Mouse (Mus musculus) lung, embryonic 14.5 days (tissue): ENCODE results near the gene Ahsa1. TPM values are rescaled to one million over a fixed set of nuclear protein-coding genes. Genes with fewer than 3 reads are reported as not detected.
"Not testable (repeated sequence)": the region's sequence is repeated elsewhere in the genome, so short reads cannot be mapped to it uniquely, and the experiment has no call there.

Source experiments
- ATAC-seq: fragments of 200-750 bp; cut with Nextera tagmentation; 2 replicates; pipeline ENCODE4 v1.8.0; 2017; ENCODE audit warnings: mild to moderate bottlenecking, moderate TSS enrichment, moderate library complexity; ENCODE audit not compliant: insufficient read depth
- DNase-seq: peaks from one replicate; pipeline ENCODE4 v3.0.0-alpha.2; 2015
- H3K27ac ChIP-seq: fragments of 300-500 bp; sonication (generic); 2 replicates; pipeline ENCODE4 v1.5.1; 2014; ENCODE audit warnings: low read depth, mild to moderate bottlenecking, moderate library complexity
- H3K27me3 ChIP-seq: fragments of 300-500 bp; sonication (generic); 2 replicates; pipeline ENCODE4 v1.6.1; 2014; ENCODE audit warnings: low read length, control low read depth; ENCODE audit not compliant: insufficient read depth
- H3K36me3 ChIP-seq: fragments of 300-500 bp; sonication (generic); 2 replicates; pipeline ENCODE4 v1.6.1; 2014; ENCODE audit warnings: control low read depth; ENCODE audit not compliant: insufficient read depth
- H3K4me1 ChIP-seq: fragments of 300-500 bp; sonication (generic); 2 replicates; pipeline ENCODE4 v1.6.1; 2014; ENCODE audit warnings: antibody characterized with exemption, control low read depth; ENCODE audit not compliant: insufficient read depth
- H3K4me2 ChIP-seq: fragments of 300-500 bp; sonication (generic); 2 replicates; pipeline ENCODE4 v1.6.1; 2014; ENCODE audit warnings: mild to moderate bottlenecking
- H3K4me3 ChIP-seq: fragments of 300-500 bp; sonication (generic); 2 replicates; pipeline ENCODE4 v1.5.1; 2014; ENCODE audit warnings: low read depth, low read length
- H3K9ac ChIP-seq: fragments of 300-500 bp; sonication (generic); 2 replicates; pipeline ENCODE4 v1.6.1; 2014
- H3K9me3 ChIP-seq: fragments of 300-500 bp; sonication (generic); 2 replicates; pipeline ENCODE4 v1.6.1; 2016; ENCODE audit warnings: low read depth, low read length, control low read depth
- CTCF ChIP-seq: IDR thresholded peaks from 2 replicates; pipeline ENCODE4 v1.5.1; 2016; ENCODE audit warnings: antibody characterized with exemption, low read depth
- WGBS: fragments of 180-500 bp; shearing (Covaris S2); extraction: QIAGEN DNeasy Blood & Tissue Kit; methylation state at CpG from one replicate; pipeline ENCODE4 v1.1.7; 2014; 5-methylcytosine and 5-hydroxymethylcytosine counted together
- polyA plus RNA-seq: library from polyadenylated mRNA; unstranded; fragments of >200 nt; fragmentation: Nextera tagmentation; extraction: Ambion mirVana; gene quantifications from 2 replicates; pipeline ENCODE4 v1.2.1, GENCODE M21; 2014

Gene Ahsa1
- polyA plus RNA-seq, 1 experiment from 2014 or later, result 199 TPM

DNA sequence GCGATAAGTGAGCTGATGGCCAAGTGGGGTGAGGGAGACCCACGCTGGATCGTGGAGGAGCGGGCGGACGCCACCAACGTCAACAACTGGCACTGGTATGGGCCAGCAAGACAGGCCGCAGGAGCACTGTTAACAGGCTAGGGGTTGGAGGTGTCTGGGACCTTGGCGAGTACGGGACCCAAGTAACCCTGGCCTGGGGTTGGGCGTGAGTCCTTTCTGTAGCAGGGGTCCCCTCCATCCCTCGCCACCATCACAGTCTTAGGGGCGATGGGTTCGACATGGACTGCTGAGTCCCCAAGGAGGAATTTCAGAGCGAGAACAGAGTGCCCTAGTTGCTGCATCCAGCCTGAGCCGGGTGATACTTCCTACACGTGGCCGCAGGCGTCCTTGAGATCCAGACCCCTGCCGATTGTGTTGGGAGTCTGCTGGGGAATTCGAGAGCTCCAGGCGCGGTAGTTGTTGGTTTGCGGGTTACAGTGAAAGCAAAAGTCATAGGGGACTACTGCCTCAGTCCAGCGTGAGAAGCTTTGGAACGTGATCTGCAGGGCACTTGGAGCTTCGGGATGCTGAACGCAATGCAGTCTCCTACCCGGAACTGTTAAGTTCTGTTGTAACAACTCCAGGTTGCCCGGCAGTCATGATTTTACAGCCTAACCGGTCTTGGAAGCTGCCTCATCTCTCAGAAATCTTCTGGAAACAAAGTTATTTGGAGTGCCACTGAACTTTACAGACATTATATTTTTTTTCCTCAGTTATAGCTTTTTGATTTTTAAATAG, 736 bp downstream of the Ahsa1 start:
- TF ChIP-seq CTCF, result no peak
- under 1% methylated on average over 31 of the region's 31 CpGs for WGBS
- peak; percentile 75 for ATAC-seq
- H3K4me1 ChIP-seq, result 0 out of 2 replicates have a peak, but pooled peaks cover 13% of the 10 kb centered on the region
- peak overlapping the region; percentile 89 for H3K9ac ChIP-seq
- no peaks in the 10 kb centered on the region for H3K9me3 ChIP-seq
- H3K27ac ChIP-seq, result peak overlapping the region; percentile 89
- peaks cover 42% of the 10 kb centered on the region for H3K36me3 ChIP-seq
- H3K4me2 ChIP-seq, result peak overlapping the region; percentile 82
- DNase-seq, result peak; percentile 43
- H3K27me3 ChIP-seq, result no peaks in the 10 kb centered on the region
- peak overlapping the region; percentile 84 for H3K4me3 ChIP-seq

DNA sequence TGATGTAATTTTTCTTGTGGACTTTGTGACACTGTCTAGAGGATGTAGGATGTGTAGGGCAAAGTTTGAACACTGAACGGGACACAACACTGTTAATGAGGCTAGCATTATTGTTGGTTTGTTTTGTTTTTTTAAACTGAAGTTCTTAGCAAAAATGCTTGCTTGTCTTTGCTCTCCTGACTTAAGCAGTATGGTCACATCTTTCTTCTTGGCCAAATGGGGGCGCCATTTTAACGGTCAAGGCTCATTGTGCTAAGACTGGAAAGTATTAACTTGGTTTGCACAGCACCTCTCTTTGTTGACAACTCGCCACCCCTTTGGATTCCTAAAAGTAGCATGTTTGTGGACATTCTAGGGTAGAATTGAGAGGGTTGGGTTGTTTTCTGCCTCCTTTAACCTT, 1.4 kb downstream of the Ahsa1 start:
- Histone ChIP-seq H3K4me1 (0 out of 2 replicates have a peak, but pooled peaks cover 13% of the 10 kb centered on the region), H3K27ac (no peak overlapping the region), H3K36me3 (peaks cover 45% of the 10 kb centered on the region), H3K4me2 (peak overlapping the region; percentile 82), H3K9me3 (no peaks in the 10 kb centered on the region), H3K9ac (peak overlapping the region; percentile 89), H3K27me3 (no peaks in the 10 kb centered on the region), H3K4me3 (peak overlapping the region; percentile 84)
- ATAC-seq (no peak), DNase-seq (peak; percentile 69)
- TF ChIP-seq CTCF, result peak; percentile 55
- 19% methylated on average over 4 of the region's 4 CpGs for WGBS

DNA sequence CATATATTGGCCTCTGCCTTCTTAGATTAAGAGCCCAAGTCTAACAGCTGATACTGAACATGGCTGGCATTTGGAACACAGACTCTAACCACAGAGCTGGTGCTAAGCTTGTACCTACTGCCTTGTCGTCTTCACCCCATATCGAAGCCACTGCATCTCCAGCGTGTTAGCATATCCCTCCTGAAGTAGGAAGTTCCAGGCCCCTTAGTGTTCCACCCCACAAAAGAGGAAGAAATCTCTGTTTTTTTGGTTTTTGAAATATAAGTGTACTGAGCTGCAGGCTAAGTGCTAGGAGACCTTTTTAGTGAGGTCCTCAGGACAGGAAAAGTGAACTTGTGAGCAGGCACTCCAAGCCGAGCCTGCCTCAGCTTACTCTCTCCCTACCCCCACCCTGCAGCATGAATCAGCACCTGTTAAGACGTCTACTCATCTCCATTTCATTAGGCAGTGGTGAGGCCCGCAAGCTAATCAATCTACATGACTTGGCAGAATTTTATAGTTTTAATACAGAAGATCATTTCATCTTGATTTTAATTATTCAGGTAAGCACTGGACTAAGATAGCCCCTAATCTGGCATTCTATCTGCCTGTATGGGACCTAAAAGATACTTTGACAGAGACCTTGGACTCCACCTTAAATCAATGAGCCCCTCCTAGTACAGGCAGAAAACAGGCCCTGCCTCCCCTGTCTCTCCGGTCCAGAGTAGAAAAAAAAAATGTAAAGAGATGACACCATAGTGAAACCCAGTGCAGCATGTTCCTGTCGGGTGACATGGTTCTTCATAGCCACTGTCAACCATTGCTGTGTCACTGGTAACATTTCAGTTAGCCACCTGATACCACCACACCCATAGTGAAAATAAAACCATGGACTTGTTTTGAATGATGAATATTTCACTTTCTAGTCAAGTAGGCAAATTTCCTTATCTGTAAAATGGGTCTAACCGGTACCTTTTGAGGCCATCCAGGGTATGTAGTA, 8.9 kb downstream of the Ahsa1 start:
- TF ChIP-seq CTCF, result no peak
- H3K27me3 ChIP-seq, result no peaks in the 10 kb centered on the region
- 89% methylated on average over 9 of the region's 9 CpGs for WGBS
- DNase-seq, result no peak
- peaks cover 68% of the 10 kb centered on the region for H3K36me3 ChIP-seq
- 0 out of 2 replicates have a peak, but pooled peaks cover 3% of the 10 kb centered on the region for H3K4me1 ChIP-seq
- H3K4me3 ChIP-seq, result no peak overlapping the region
- no peak overlapping the region for H3K4me2 ChIP-seq
- ATAC-seq, result no peak
- H3K9ac ChIP-seq, result no peak overlapping the region
- no peak overlapping the region for H3K27ac ChIP-seq
- H3K9me3 ChIP-seq, result no peaks in the 10 kb centered on the region

GRCm38 (mm10) chr12:87277251-87277650, 11.0 kb downstream of the Ahsa1 start:
- not testable (repeated sequence) for ATAC-seq, H3K27me3 ChIP-seq, H3K4me1 ChIP-seq, DNase-seq, H3K4me2 ChIP-seq, H3K4me3 ChIP-seq, H3K9ac ChIP-seq, H3K9me3 ChIP-seq
- Histone ChIP-seq H3K36me3 (peaks cover 46% of the 10 kb centered on the region), H3K27ac (0 out of 2 replicates have a peak overlapping the region, but pooled peaks have one; percentile 67)
- 74% methylated on average over 4 of the region's 4 CpGs for WGBS

DNA sequence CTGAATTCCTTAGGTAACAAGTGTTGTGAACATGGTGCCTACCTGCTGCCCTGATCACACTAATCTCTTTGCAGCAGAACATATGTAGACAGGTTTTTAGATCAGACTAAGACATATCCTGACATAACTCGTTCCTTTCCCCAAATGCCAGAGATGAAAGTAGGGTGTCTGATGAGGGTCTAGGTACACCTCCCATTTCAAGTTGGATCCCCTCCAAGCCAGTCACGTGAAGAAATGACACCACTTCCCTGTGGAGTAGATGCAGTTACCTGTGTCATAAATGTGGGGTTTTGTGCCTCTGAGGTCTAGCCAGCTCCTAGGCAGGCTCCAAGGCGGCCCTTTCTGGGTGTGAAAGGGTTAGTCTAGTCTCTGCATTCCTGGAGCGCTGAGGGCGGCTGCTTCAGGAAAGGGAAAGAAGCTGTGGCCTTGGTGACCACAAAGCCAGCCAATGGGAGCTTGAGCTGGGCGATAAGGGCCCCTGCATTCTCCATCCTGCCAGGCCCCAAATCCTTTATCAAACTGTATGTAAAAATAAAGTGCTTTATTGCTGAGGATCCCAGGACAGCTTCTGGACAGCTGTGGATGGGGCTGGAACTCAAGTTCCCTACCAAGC, 11.9 kb downstream of the Ahsa1 start:
- no peaks in the 10 kb centered on the region for H3K9me3 ChIP-seq
- peak; percentile 73 for DNase-seq
- H3K27ac ChIP-seq, result no peak overlapping the region
- H3K4me1 ChIP-seq, result 0 out of 2 replicates have a peak, but pooled peaks cover 3% of the 10 kb centered on the region
- H3K4me2 ChIP-seq, result 0 out of 2 replicates have a peak overlapping the region, but pooled peaks have one; percentile 16
- no peaks in the 10 kb centered on the region for H3K27me3 ChIP-seq
- H3K9ac ChIP-seq, result no peak overlapping the region
- no peak overlapping the region for H3K4me3 ChIP-seq
- H3K36me3 ChIP-seq, result peaks cover 37% of the 10 kb centered on the region
- peak; percentile 82 for ATAC-seq
- WGBS, result 14% methylated on average over 6 of the region's 6 CpGs
- no peak for TF ChIP-seq CTCF

DNA sequence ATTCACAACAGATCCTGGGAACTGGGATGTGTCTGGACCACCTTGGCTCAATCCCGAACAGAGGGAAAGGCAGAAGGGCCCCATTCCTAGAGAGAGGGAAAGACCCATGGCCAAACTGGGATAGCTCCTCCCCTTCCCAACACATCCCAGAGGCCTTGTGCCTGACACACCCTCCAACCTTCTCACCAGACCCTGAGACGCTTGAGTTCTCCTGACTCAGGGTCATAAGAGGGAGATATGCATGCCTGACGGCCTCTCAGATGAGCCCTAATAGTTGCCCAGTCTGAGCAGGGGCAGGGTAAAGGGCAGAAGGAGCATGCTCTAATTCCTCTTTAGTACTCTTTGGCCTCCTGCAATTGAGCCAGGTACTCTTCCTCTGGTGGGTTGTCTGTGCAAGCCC, 13.1 kb downstream of the Ahsa1 start:
- Histone ChIP-seq H3K27me3 (no peaks in the 10 kb centered on the region), H3K9ac (no peak overlapping the region), H3K27ac (no peak overlapping the region), H3K4me1 (0 out of 2 replicates have a peak, but pooled peaks cover 3% of the 10 kb centered on the region), H3K4me3 (no peak overlapping the region), H3K36me3 (peaks cover 25% of the 10 kb centered on the region), H3K9me3 (no peaks in the 10 kb centered on the region), H3K4me2 (no peak overlapping the region)
- no peak for DNase-seq
- 0 out of 2 replicates have a peak, but pooled peaks have one; percentile 12 for ATAC-seq
- no peak for TF ChIP-seq CTCF
- 44% methylated on average over 3 of the region's 3 CpGs for WGBS
